Mouse (Mus musculus) kidney, adult 2 months (tissue): ENCODE data around the gene Zfp36l2.

ENCODE experiments used
- CTCF ChIP-seq: fragments of 200-500 bp; conservative IDR thresholded peaks from 2 replicates; pipeline ENCODE4 v1.5.1; 2011; ENCODE audit warnings: low read depth, mild to moderate bottlenecking, control low read depth, low read length, moderate library complexity, mixed read lengths; ENCODE audit not compliant: insufficient read depth, insufficient read length
- POLR2A ChIP-seq: fragments of 200-500 bp; IDR thresholded peaks from one replicate; pipeline ENCODE4 v1.6.1; 2011; ENCODE audit warnings: low read depth, low read length, control low read depth

GRCm38 (mm10) chr17:84213464-84213863 lies 25.7 kb upstream of the Zfp36l2 start:
- TF ChIP-seq CTCF (no peak), POLR2A (no peak)
